Mouse (Mus musculus): ENCODE results near the gene Gm364. TPM values are rescaled to one million over a fixed set of nuclear protein-coding genes. Genes with fewer than 3 reads are reported as not detected.

Gene Gm364
- total and polyA plus RNA-seq, 2 experiments from 2014 or later = not detected

DNA sequence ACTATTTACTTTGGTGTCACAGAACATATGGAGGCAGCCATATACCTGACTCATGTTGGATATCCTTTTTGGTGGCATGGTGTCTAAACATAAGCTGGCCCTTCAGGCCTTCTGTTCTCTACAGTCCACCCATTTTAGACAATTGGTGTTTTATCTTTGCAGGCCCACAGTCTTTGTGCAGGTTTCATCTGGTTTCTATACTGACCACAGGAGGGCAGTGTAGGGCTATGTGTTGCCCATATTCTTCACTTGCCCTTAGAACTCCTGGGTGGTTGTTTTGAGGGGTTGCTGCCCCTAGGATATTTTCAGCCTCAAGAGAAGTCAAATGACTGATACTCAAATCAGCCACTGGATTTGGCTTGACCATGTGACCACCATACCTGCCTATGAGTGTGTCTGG is 5.3 kb upstream of the Gm364 start:
- no peak for ATAC-seq (ENCODE audit: low FRiP score)
- Histone ChIP-seq H3K36me3 (ENCODE audit: insufficient read depth, low read length) (no peaks in the 10 kb centered on the region), H3K4me2 (ENCODE audit: low read depth, low read length, poor library complexity, severe bottlenecking) (no peak overlapping the region), H3K4me3 (ENCODE audit: low read depth, low read length) (no peak overlapping the region), H3K27ac (ENCODE audit: low read depth, low read length) (no peak overlapping the region), H3K4me1 (ENCODE audit: insufficient read depth, low read length) (no peaks in the 10 kb centered on the region), H3K9me3 (ENCODE audit: low read length) (no peaks in the 10 kb centered on the region), H3K27me3 (ENCODE audit: insufficient read depth, low read length) (no peaks in the 10 kb centered on the region), H3K9ac (replicated peaks; ENCODE audit: low read length, poor library complexity, severe bottlenecking) (no peak overlapping the region)
- DNase-seq (ENCODE audit: low spot score) = peak; percentile 27
- peak; percentile 63 for TF ChIP-seq CTCF (IDR thresholded peaks at IDR 0.05)

DNA sequence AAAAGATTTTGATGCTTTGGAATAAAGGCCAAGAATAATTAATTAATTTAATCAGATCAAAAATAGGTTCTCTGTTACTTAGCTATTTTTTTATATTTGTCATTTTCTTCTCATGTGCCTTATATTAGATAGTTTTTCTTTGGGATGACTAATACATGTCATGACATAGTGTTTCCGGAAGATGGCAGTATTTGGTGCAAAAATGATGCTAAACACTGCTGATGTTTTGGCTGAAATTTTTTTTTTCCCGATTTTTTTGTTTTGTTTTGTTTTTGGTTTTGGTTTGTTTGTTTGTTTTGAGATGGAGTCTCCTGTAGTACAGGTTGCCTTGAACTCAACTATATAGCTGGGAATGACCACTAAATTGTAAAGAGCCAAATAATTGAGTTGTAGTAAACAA is 22.7 kb downstream of the Gm364 start:
- 8% methylated on average over 2 of the region's 2 CpGs for WGBS
- DNase-seq (ENCODE audit: low spot score) (peak; percentile 51), ATAC-seq (ENCODE audit: low FRiP score) (no peak)
- Histone ChIP-seq H3K27ac (ENCODE audit: low read depth, low read length) (no peak overlapping the region), H3K9ac (replicated peaks; ENCODE audit: low read length, poor library complexity, severe bottlenecking) (no peak overlapping the region), H3K9me3 (ENCODE audit: low read length) (no peaks in the 10 kb centered on the region), H3K27me3 (ENCODE audit: insufficient read depth, low read length) (no peaks in the 10 kb centered on the region), H3K4me2 (ENCODE audit: low read depth, low read length, poor library complexity, severe bottlenecking) (no peak overlapping the region), H3K4me3 (ENCODE audit: low read depth, low read length) (no peak overlapping the region), H3K36me3 (ENCODE audit: insufficient read depth, low read length) (no peaks in the 10 kb centered on the region), H3K4me1 (ENCODE audit: insufficient read depth, low read length) (no peaks in the 10 kb centered on the region)
- peak; percentile 74 for TF ChIP-seq CTCF (IDR thresholded peaks at IDR 0.05)

DNA sequence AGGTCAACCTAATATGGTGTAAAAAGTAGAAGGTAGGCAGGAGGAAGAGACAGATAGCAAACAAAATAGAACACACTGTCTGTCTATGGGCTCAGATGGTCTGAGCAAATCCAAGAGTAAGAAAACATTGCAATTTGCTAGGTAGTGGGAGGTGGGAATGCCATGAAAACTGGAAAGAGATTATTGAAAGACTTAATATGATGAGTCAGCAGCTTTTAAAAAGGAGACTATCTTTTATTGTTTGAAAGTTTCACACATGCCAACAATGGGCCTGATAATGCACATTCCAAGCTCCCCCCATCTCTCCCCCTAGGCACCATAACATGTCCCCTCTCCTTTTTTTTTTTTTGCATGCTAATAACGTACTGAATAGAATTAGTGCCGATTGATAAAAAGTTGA is 24.9 kb downstream of the Gm364 start:
- no peaks in the 10 kb centered on the region for H3K27me3 ChIP-seq (ENCODE audit: insufficient read depth, low read length)
- no peaks in the 10 kb centered on the region for H3K36me3 ChIP-seq (ENCODE audit: insufficient read depth, low read length)
- H3K9me3 ChIP-seq (ENCODE audit: low read length) = no peaks in the 10 kb centered on the region
- H3K9ac ChIP-seq (replicated peaks; ENCODE audit: low read length, poor library complexity, severe bottlenecking) = no peak overlapping the region
- TF ChIP-seq CTCF (IDR thresholded peaks at IDR 0.05) = no peak
- ATAC-seq (ENCODE audit: low FRiP score) (no peak), DNase-seq (ENCODE audit: low spot score) (no peak)
- H3K4me1 ChIP-seq (ENCODE audit: insufficient read depth, low read length) = no peaks in the 10 kb centered on the region
- H3K27ac ChIP-seq (ENCODE audit: low read depth, low read length) = no peak overlapping the region
- no peak overlapping the region for H3K4me3 ChIP-seq (ENCODE audit: low read depth, low read length)
- H3K4me2 ChIP-seq (ENCODE audit: low read depth, low read length, poor library complexity, severe bottlenecking) = no peak overlapping the region
- 97% methylated on average over 2 of the region's 2 CpGs for WGBS

DNA sequence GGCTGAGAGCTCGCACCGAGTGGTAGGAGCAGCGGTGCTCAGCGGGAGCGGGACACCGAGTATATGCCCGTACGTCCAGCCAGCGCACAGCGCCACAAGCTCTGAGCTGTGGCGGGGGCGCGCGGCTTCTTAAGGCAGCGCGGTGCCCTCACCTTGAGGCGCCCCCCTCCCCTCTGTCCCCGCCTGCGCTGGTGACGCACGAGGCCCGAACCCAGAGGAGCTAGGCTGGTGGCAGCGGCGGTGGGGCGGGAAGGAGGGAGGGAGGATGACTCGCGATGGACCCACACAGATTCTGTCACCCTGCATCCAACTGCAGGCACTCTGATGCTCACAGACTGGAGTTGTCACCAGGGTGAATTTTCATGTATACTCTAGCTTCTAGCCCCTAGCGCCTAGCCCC is 94.7 kb downstream of the Gm364 start, which contains the start of gene Gpr101:
Gene Gpr101, minus strand, starts transcription at position 124 of the 400 bp plus-strand sequence.
- no peak within 1 kb of the TSS for H3K27ac ChIP-seq (ENCODE audit: low read depth, low read length)
- H3K4me1 ChIP-seq (ENCODE audit: insufficient read depth, low read length) = no peaks in the 10 kb centered on the region
- DNase-seq (ENCODE audit: low spot score) (peak; percentile 11), ATAC-seq (ENCODE audit: low FRiP score) (peak; percentile 79)
- H3K27me3 ChIP-seq (ENCODE audit: insufficient read depth, low read length) = no peaks in the 10 kb centered on the region
- TF ChIP-seq CTCF (IDR thresholded peaks at IDR 0.05) = no peak
- 19% methylated on average over 5 of the region's 28 CpGs for WGBS
- no peaks in the 10 kb centered on the region for H3K36me3 ChIP-seq (ENCODE audit: insufficient read depth, low read length)
- H3K4me2 ChIP-seq (ENCODE audit: low read depth, low read length, poor library complexity, severe bottlenecking) = peak within 1 kb of the TSS; percentile 58
- H3K9ac ChIP-seq (replicated peaks; ENCODE audit: low read length, poor library complexity, severe bottlenecking) = no peak within 1 kb of the TSS; the same call in 1 of the 2 replicates
- H3K4me3 ChIP-seq (ENCODE audit: low read depth, low read length) = peak within 1 kb of the TSS; percentile 47
- no peaks in the 10 kb centered on the region for H3K9me3 ChIP-seq (ENCODE audit: low read length)

DNA sequence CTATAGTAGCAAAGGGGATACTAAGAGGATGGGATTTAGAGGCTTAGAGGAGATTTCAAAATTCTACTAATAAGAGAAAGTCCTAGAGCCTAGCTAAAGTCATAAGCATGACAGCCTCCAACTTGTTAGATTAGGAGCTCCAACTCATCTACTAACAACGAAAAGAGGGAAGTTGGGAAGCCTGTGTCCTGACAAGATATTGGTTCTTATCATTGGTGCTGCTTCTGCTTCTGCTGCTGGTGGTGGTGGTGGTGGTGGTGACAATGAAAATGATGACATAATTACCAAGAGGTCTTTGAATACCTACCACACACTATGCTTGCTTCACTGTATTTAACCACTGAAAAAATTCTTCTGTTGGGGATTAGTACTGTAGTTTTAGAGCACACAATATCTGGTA is 97.3 kb downstream of the Gm364 start:
- 87% methylated on average over 1 of the region's 1 CpGs for WGBS
- ATAC-seq (ENCODE audit: low FRiP score) = no peak

DNA sequence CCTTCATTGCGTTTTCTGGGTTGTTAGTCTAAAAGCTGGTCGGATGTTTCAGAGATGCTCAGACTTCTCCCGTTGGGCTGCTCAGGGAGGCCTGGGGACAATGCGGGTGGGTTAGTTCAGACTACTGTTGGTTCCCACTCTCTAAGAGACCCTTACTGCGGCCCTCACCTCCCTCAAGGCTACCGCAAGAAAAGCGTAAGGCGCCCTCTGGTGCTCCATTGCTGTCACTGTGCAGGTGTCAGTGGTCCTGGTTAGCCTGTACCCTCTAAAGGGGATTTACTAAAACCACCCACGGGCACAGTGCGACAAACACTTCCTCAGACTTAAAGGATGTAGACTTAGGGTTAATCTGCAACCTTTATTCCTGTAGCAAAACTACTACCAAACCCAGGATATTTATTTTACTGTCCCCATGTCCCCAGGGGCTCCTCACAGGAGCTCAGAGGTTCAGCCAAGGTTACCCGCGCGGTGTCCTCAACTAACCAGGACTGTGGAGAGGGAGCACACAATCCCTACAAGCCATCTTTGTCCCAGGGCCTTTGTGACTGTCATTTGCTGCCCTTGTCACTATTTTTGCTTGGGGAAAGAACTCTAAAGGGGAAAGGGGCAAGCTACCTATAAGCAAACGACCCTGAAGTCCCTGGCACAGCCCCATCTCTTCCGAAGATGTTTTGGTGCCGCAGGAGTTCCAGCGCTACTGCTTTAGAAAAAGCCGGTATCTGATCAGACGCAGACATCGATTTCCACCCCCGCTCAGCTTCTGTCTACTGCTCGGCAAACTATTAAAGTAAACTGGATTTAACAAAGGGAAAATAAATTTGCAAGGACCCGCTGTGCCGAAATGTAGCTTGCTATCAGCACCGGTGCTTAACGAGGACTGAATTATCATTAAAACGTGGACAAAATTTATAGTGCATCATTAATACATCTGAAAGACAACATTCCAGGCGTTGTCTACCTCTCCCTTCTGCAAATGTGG is 112.5 kb downstream of the Gm364 start:
- TF ChIP-seq CTCF (IDR thresholded peaks at IDR 0.05) = peak; percentile 55
- peak overlapping the region; percentile 18; the same call in 1 of the 2 replicates for H3K4me3 ChIP-seq (ENCODE audit: low read depth, low read length)
- no peaks in the 10 kb centered on the region for H3K27me3 ChIP-seq (ENCODE audit: insufficient read depth, low read length)
- peak; percentile 70; the same call in 1 of the 2 replicates for ATAC-seq (ENCODE audit: low FRiP score)
- 39% methylated on average over 28 of the region's 28 CpGs for WGBS
- H3K27ac ChIP-seq (ENCODE audit: low read depth, low read length) = no peak overlapping the region
- peak; percentile 13 for DNase-seq (ENCODE audit: low spot score)
- H3K4me1 ChIP-seq (ENCODE audit: insufficient read depth, low read length) = no peaks in the 10 kb centered on the region
- no peak overlapping the region for H3K9ac ChIP-seq (replicated peaks; ENCODE audit: low read length, poor library complexity, severe bottlenecking)
- H3K4me2 ChIP-seq (ENCODE audit: low read depth, low read length, poor library complexity, severe bottlenecking) = peak overlapping the region; percentile 39
- no peaks in the 10 kb centered on the region for H3K36me3 ChIP-seq (ENCODE audit: insufficient read depth, low read length)
- H3K9me3 ChIP-seq (ENCODE audit: low read length) = no peaks in the 10 kb centered on the region

More for the DNA sequence above, 97.3 kb downstream of the Gm364 start:
- H3K9ac ChIP-seq (replicated peaks; ENCODE audit: low read length, poor library complexity, severe bottlenecking) = no peak overlapping the region
- DNase-seq (ENCODE audit: low spot score) = no peak
- TF ChIP-seq CTCF (IDR thresholded peaks at IDR 0.05) = no peak
- no peaks in the 10 kb centered on the region for H3K9me3 ChIP-seq (ENCODE audit: low read length)
- H3K27ac ChIP-seq (ENCODE audit: low read depth, low read length) = no peak overlapping the region
- no peaks in the 10 kb centered on the region for H3K36me3 ChIP-seq (ENCODE audit: insufficient read depth, low read length)
- H3K4me3 ChIP-seq (ENCODE audit: low read depth, low read length) = no peak overlapping the region
- H3K4me1 ChIP-seq (ENCODE audit: insufficient read depth, low read length) = no peaks in the 10 kb centered on the region
- H3K4me2 ChIP-seq (ENCODE audit: low read depth, low read length, poor library complexity, severe bottlenecking) = no peak overlapping the region
- H3K27me3 ChIP-seq (ENCODE audit: insufficient read depth, low read length) = no peaks in the 10 kb centered on the region

Other genes with a start within 250 kb of the Gm364 start
- not detected in 2 replicates for gene Cd40lg, start 197.0 kb upstream of the Gm364 start, total RNA-seq (2014; rRNA removed)
- not detected in 2 replicates for gene Cd40lg, start 197.0 kb upstream of the Gm364 start, polyA plus RNA-seq (2015; fragmentation: Nextera tagmentation; extraction: Ambion mirVana)
- 8.9 and 11.6 TPM in 2 replicates for gene Arhgef6, start 70.4 kb upstream of the Gm364 start, total RNA-seq (2014; rRNA removed)
- 4.8 and 5.0 TPM in 2 replicates for gene Arhgef6, start 70.4 kb upstream of the Gm364 start, polyA plus RNA-seq (2015; fragmentation: Nextera tagmentation; extraction: Ambion mirVana)
- gene Rbmx, start 16.1 kb upstream of the Gm364 start, total RNA-seq (2014; rRNA removed) = 115 and 141 TPM in 2 replicates
- 103 and 109 TPM in 2 replicates for gene Rbmx, start 16.1 kb upstream of the Gm364 start, polyA plus RNA-seq (2015; fragmentation: Nextera tagmentation; extraction: Ambion mirVana)
- 1.5 and 1.9 TPM in 2 replicates for gene Gpr101, start 94.6 kb downstream of the Gm364 start, total RNA-seq (2014; rRNA removed)
- gene Gpr101, start 94.6 kb downstream of the Gm364 start, polyA plus RNA-seq (2015; fragmentation: Nextera tagmentation; extraction: Ambion mirVana) = 0.66 and 0.91 TPM in 2 replicates

All from midbrain, postnatal 0 days (tissue).